Mouse (Mus musculus): Measurements from ENCODE around the gene Pam16. TPM values are rescaled to one million over a fixed set of nuclear protein-coding genes. Genes with fewer than 3 reads are reported as not detected.
A peak's percentile ranks its signal among the peaks of the same experiment; 100 is the strongest.

The Pam16 gene
- polyA plus RNA-seq, 1 experiment from 2014 or later = 99.1 TPM

- H3K4me3 ChIP-seq (ENCODE audit: low read depth, low read length) = no peak overlapping the region
- ATAC-seq (ENCODE audit: low FRiP score) = no peak
- no peak overlapping the region for H3K27ac ChIP-seq (ENCODE audit: low read depth, low read length)
- DNase-seq (ENCODE audit: low spot score, missing footprints) = no peak
- H3K4me1 ChIP-seq (ENCODE audit: control insufficient read depth, insufficient read depth, low read length) = peaks cover 12% of the 10 kb centered on the region
- H3K36me3 ChIP-seq (ENCODE audit: control insufficient read depth, insufficient read depth, low read length) = no peaks in the 10 kb centered on the region
- 57% methylated on average over 3 of the region's 3 CpGs for WGBS
- H3K9ac ChIP-seq (ENCODE audit: low read length) = peak overlapping the region; percentile 64; the same call in 1 of the 2 replicates
- no peaks in the 10 kb centered on the region for H3K27me3 ChIP-seq (ENCODE audit: control insufficient read depth, insufficient read depth, low read length)
- H3K4me2 ChIP-seq = peak overlapping the region; percentile 68
- no peaks in the 10 kb centered on the region for H3K9me3 ChIP-seq (ENCODE audit: control insufficient read depth, low read length)
Measured at GRCm38 (mm10) chr16:4641119-4641838, 16.5 kb upstream of the Pam16 start.

DNA sequence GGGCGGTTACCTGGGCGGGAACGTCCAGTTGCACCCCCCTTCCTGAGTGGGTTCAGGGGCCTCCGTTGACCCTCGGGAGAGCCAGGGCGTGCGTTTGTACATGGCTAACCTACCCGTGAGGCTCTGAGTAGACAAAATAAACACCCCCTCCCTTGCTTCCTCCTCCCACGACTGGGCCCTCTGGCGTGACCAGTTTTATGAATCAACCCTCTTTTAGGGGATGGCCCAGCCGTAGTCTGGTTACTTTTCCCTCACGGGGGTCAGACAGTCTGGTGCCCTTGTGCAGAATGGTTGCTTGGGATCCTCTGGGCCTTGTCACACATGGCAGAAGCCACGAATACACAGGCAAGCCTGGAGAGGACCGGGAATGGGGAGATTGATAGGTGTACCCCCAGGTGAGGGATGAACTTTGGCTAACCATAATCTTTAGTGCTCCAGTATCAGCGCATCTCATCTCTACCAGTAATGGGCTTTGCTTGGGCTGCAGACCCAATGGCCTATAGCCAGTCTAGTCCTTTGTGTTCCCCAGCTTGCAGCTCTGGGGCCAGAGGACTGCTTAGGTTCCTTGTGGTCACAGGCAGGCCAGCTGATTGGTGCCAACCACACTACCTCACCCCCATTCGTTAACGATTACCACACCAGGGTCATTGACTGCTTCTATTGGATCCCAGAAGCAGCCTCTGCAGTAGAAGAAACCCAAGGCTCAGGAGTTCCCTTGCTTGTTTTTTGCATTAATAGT, 15.6 kb upstream of the Pam16 start:
- Histone ChIP-seq H3K9me3 (ENCODE audit: control insufficient read depth, low read length) (no peaks in the 10 kb centered on the region), H3K4me3 (ENCODE audit: low read depth, low read length) (peak overlapping the region; percentile 45), H3K4me1 (ENCODE audit: control insufficient read depth, insufficient read depth, low read length) (peaks cover 12% of the 10 kb centered on the region), H3K27me3 (ENCODE audit: control insufficient read depth, insufficient read depth, low read length) (no peaks in the 10 kb centered on the region), H3K27ac (ENCODE audit: low read depth, low read length) (0 out of 2 replicates have a peak overlapping the region, but pooled peaks have one; percentile 9), H3K36me3 (ENCODE audit: control insufficient read depth, insufficient read depth, low read length) (no peaks in the 10 kb centered on the region), H3K9ac (ENCODE audit: low read length) (peak overlapping the region; percentile 64), H3K4me2 (peak overlapping the region; percentile 68)
- 13% methylated on average over 17 of the region's 17 CpGs for WGBS
- no peak for DNase-seq (ENCODE audit: low spot score, missing footprints)
- ATAC-seq (ENCODE audit: low FRiP score) = 0 out of 2 replicates have a peak, but pooled peaks have one; percentile 10

DNA sequence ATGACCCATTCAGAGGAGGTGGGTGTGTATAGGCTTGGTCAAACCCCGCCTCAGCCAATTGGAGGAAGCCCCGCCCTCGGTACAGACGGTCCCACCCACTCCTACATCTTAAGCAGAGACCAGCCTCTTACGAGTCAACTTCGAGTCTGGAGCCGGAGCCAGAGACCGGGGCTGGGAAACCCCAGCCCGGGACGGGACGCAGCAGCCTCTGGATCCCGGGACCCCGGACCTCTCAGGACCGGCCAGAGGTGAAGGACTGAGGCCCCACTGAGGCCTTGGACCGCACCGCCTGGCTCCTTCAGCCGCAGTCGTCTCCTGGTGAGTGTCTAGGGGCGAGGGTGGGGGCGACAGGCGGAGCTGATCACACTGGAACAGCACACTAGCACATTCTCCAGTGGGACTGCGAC, 15.0 kb upstream of the Pam16 start, which contains the start of the genes Vasn and Dnaja3:
Gene Vasn, plus strand, starts transcription at position 111 of the 407 bp plus-strand sequence.
Gene Dnaja3, plus strand, starts transcription at position 159 of the 407 bp plus-strand sequence.
- WGBS = under 1% methylated on average over 22 of the region's 22 CpGs
- Histone ChIP-seq H3K4me2 (peak within 1 kb of the TSS; percentile 68), H3K36me3 (ENCODE audit: control insufficient read depth, insufficient read depth, low read length) (no peaks in the 10 kb centered on the region), H3K27ac (ENCODE audit: low read depth, low read length) (0 out of 2 replicates have a peak within 1 kb of the TSS, but pooled peaks have one; percentile 9), H3K9me3 (ENCODE audit: control insufficient read depth, low read length) (no peaks in the 10 kb centered on the region), H3K9ac (ENCODE audit: low read length) (peak within 1 kb of the TSS; percentile 64), H3K27me3 (ENCODE audit: control insufficient read depth, insufficient read depth, low read length) (no peaks in the 10 kb centered on the region), H3K4me3 (ENCODE audit: low read depth, low read length) (peak within 1 kb of the TSS; percentile 45), H3K4me1 (ENCODE audit: control insufficient read depth, insufficient read depth, low read length) (peaks cover 12% of the 10 kb centered on the region)
- DNase-seq (ENCODE audit: low spot score, missing footprints) (peak; percentile 97), ATAC-seq (ENCODE audit: low FRiP score) (peak; percentile 96)

- Histone ChIP-seq H3K9ac (ENCODE audit: low read length) (no peak overlapping the region), H3K36me3 (ENCODE audit: control insufficient read depth, insufficient read depth, low read length) (no peaks in the 10 kb centered on the region), H3K27me3 (ENCODE audit: control insufficient read depth, insufficient read depth, low read length) (no peaks in the 10 kb centered on the region), H3K4me2 (no peak overlapping the region), H3K27ac (ENCODE audit: low read depth, low read length) (no peak overlapping the region), H3K9me3 (ENCODE audit: control insufficient read depth, low read length) (no peaks in the 10 kb centered on the region), H3K4me1 (ENCODE audit: control insufficient read depth, insufficient read depth, low read length) (peaks cover 12% of the 10 kb centered on the region), H3K4me3 (ENCODE audit: low read depth, low read length) (no peak overlapping the region)
- 90% methylated on average over 3 of the region's 3 CpGs for WGBS
- DNase-seq (ENCODE audit: low spot score, missing footprints) (no peak), ATAC-seq (ENCODE audit: low FRiP score) (no peak)
Measured at GRCm38 (mm10) chr16:4638891-4639390, 14.2 kb upstream of the Pam16 start.

GRCm38 (mm10) chr16:4635760-4636159, 11.0 kb upstream of the Pam16 start:
- no peak overlapping the region for H3K9ac ChIP-seq (ENCODE audit: low read length)
- H3K9me3 ChIP-seq (ENCODE audit: control insufficient read depth, low read length) = no peaks in the 10 kb centered on the region
- no peak overlapping the region for H3K4me3 ChIP-seq (ENCODE audit: low read depth, low read length)
- H3K27ac ChIP-seq (ENCODE audit: low read depth, low read length) = no peak overlapping the region
- no peak overlapping the region for H3K4me2 ChIP-seq
- peaks cover 5% of the 10 kb centered on the region for H3K4me1 ChIP-seq (ENCODE audit: control insufficient read depth, insufficient read depth, low read length)
- no peaks in the 10 kb centered on the region for H3K27me3 ChIP-seq (ENCODE audit: control insufficient read depth, insufficient read depth, low read length)
- no peaks in the 10 kb centered on the region for H3K36me3 ChIP-seq (ENCODE audit: control insufficient read depth, insufficient read depth, low read length)
- DNase-seq (ENCODE audit: low spot score, missing footprints) = no peak
- 67% methylated on average over 4 of the region's 4 CpGs for WGBS
- ATAC-seq (ENCODE audit: low FRiP score) = no peak

- ATAC-seq (ENCODE audit: low FRiP score) (no peak), DNase-seq (ENCODE audit: low spot score, missing footprints) (no peak)
- Histone ChIP-seq H3K4me3 (ENCODE audit: low read depth, low read length) (no peak overlapping the region), H3K9ac (ENCODE audit: low read length) (no peak overlapping the region), H3K4me1 (ENCODE audit: control insufficient read depth, insufficient read depth, low read length) (no peaks in the 10 kb centered on the region), H3K27me3 (ENCODE audit: control insufficient read depth, insufficient read depth, low read length) (no peaks in the 10 kb centered on the region), H3K9me3 (ENCODE audit: control insufficient read depth, low read length) (no peaks in the 10 kb centered on the region), H3K4me2 (no peak overlapping the region), H3K27ac (ENCODE audit: low read depth, low read length) (no peak overlapping the region), H3K36me3 (ENCODE audit: control insufficient read depth, insufficient read depth, low read length) (no peaks in the 10 kb centered on the region)
- WGBS = 90% methylated on average over 9 of the region's 9 CpGs
Measured at GRCm38 (mm10) chr16:4634681-4635080, 9.9 kb upstream of the Pam16 start.

GRCm38 (mm10) chr16:4633661-4634060, 8.9 kb upstream of the Pam16 start:
- Histone ChIP-seq H3K4me2 (no peak overlapping the region), H3K9me3 (ENCODE audit: control insufficient read depth, low read length) (no peaks in the 10 kb centered on the region), H3K4me3 (ENCODE audit: low read depth, low read length) (no peak overlapping the region), H3K36me3 (ENCODE audit: control insufficient read depth, insufficient read depth, low read length) (no peaks in the 10 kb centered on the region), H3K9ac (ENCODE audit: low read length) (no peak overlapping the region), H3K27me3 (ENCODE audit: control insufficient read depth, insufficient read depth, low read length) (no peaks in the 10 kb centered on the region), H3K4me1 (ENCODE audit: control insufficient read depth, insufficient read depth, low read length) (no peaks in the 10 kb centered on the region), H3K27ac (ENCODE audit: low read depth, low read length) (no peak overlapping the region)
- no peak for DNase-seq (ENCODE audit: low spot score, missing footprints)
- WGBS = 88% methylated on average over 3 of the region's 3 CpGs
- ATAC-seq (ENCODE audit: low FRiP score) = no peak

DNA sequence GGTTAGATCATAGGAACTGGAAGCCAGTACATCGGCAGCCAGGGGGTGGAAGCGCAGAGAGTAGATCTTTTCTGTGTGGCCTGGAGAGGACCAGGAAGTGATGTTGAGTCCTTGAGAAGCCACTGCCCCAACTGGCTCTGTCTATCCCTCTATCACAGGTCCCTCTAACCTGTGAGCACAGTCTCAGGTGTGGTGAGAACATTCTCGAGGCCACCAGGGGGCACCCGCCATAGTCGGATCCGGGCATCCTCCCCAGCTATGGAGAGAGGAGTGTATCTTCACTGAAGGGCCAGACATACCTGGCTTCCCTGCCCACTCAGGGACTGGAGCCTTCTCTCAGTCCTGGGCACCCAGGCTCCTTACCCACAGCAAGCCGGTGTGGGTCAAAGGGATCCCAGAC, 7.3 kb upstream of the Pam16 start:
- peak; percentile 35; the same call in 1 of the 2 replicates for ATAC-seq (ENCODE audit: low FRiP score)
- WGBS = 48% methylated on average over 7 of the region's 7 CpGs
- no peak for DNase-seq (ENCODE audit: low spot score, missing footprints)

GRCm38 (mm10) chr16:4629950-4630349, 5.2 kb upstream of the Pam16 start:
- no peak overlapping the region for H3K9ac ChIP-seq (ENCODE audit: low read length)
- H3K9me3 ChIP-seq (ENCODE audit: control insufficient read depth, low read length) = no peaks in the 10 kb centered on the region
- DNase-seq (ENCODE audit: low spot score, missing footprints) (peak; percentile 98), ATAC-seq (ENCODE audit: low FRiP score) (peak; percentile 43)
- H3K27me3 ChIP-seq (ENCODE audit: control insufficient read depth, insufficient read depth, low read length) = no peaks in the 10 kb centered on the region
- no peak overlapping the region for H3K27ac ChIP-seq (ENCODE audit: low read depth, low read length)
- H3K4me3 ChIP-seq (ENCODE audit: low read depth, low read length) = no peak overlapping the region
- H3K4me1 ChIP-seq (ENCODE audit: control insufficient read depth, insufficient read depth, low read length) = no peaks in the 10 kb centered on the region
- no peaks in the 10 kb centered on the region for H3K36me3 ChIP-seq (ENCODE audit: control insufficient read depth, insufficient read depth, low read length)
- H3K4me2 ChIP-seq = no peak overlapping the region
- WGBS = 29% methylated on average over 6 of the region's 6 CpGs

More for the DNA sequence above, 7.3 kb upstream of the Pam16 start:
- no peaks in the 10 kb centered on the region for H3K4me1 ChIP-seq (ENCODE audit: control insufficient read depth, insufficient read depth, low read length)
- H3K4me3 ChIP-seq (ENCODE audit: low read depth, low read length) = no peak overlapping the region
- no peak overlapping the region for H3K27ac ChIP-seq (ENCODE audit: low read depth, low read length)
- H3K9ac ChIP-seq (ENCODE audit: low read length) = no peak overlapping the region
- no peaks in the 10 kb centered on the region for H3K9me3 ChIP-seq (ENCODE audit: control insufficient read depth, low read length)
- no peaks in the 10 kb centered on the region for H3K36me3 ChIP-seq (ENCODE audit: control insufficient read depth, insufficient read depth, low read length)
- H3K27me3 ChIP-seq (ENCODE audit: control insufficient read depth, insufficient read depth, low read length) = no peaks in the 10 kb centered on the region
- H3K4me2 ChIP-seq = no peak overlapping the region

Data from midbrain, embryonic 11.5 days (tissue).